Mouse (Mus musculus) olfactory bulb, adult 2 months (tissue): ENCODE data around the gene Odf2.
"Not testable (repeated sequence)": the region's sequence is repeated elsewhere in the genome, so short reads cannot be mapped to it uniquely, and the experiment has no call there.

Source experiments
- CTCF ChIP-seq: fragments of 200-500 bp; IDR thresholded peaks from 2 replicates; pipeline ENCODE4 v1.5.1; 2012; ENCODE audit warnings: low read depth, mild to moderate bottlenecking, low read length, moderate library complexity; ENCODE audit not compliant: insufficient read depth
- POLR2A ChIP-seq: fragments of 200-500 bp; IDR thresholded peaks from 2 replicates; pipeline ENCODE4 v1.6.1; 2012; ENCODE audit warnings: mild to moderate bottlenecking, low read depth, low read length, moderate library complexity; ENCODE audit not compliant: insufficient read depth

DNA sequence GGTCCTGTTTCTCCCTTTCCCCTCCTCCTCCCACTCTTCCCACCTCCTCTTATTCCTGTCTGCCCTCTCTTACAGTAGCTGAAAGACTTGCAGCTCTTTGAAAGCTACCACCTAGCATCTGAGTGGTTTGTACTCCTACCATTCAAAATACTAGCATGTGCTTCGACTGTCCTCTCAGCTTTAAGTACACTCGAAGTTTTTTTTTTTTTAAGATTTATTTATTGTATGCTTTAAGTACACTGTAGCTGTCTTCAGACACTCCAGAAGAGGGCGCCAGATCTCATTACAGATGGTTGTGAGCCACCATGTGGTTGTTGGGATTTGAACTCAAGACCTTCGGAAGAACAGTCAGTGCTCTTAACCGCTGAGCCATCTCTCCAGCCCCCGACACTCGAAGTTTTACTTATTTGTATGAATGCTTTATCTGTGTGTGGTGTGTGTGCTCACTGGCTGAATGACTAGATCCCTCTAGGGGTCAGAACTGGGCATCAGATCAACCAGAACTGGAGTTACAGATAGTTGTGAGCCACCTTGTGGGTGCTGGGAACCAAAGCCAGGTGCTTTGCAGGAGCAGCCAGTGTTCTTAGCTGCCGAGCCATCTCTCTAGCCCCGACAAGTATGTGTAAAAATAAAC is 2.2 kb upstream of the Odf2 start:
- TF ChIP-seq POLR2A, CTCF: not testable (repeated sequence)
